In genomic region chr5:98030902-98031641, GRCm38 (mm10) we compare ENCODE assay signal across 8 mouse cellular contexts. TPM values are rescaled to one million over a fixed set of nuclear protein-coding genes. Genes with fewer than 3 reads are reported as not detected.
A peak's percentile ranks its signal among the peaks of the same experiment; 100 is the strongest.
DNase-seq lines count a peak whose midpoint lies in the region; ATAC-seq lines count a peak whose summit lies in the region.

Antxr2 (minus strand) TSS chr5:98031043.

- 2% methylated on average over 57 of the region's 58 CpGs for whole genome bisulfite sequencing in hindbrain, embryonic 12.5 days
- WGBS in macrophage (ENCODE audit: missing documents), result 4% methylated on average over 56 of the region's 58 CpGs

- H3K9ac ChIP-seq in hindbrain, embryonic 12.5 days, result peak within 1 kb of the TSS; percentile 72

- peaks cover 18% of the 10 kb centered on the region; the same call in 1 of the 2 replicates for H3K79me2 ChIP-seq in macrophage (ENCODE audit: inconsistent target)

- H3K4me1 ChIP-seq in hindbrain, embryonic 12.5 days, result peaks cover 6% of the 10 kb centered on the region

- H3K9me3 ChIP-seq in hindbrain, embryonic 12.5 days (replicated peaks), result no peaks in the 10 kb centered on the region

- H3K4me2 ChIP-seq in hindbrain, embryonic 12.5 days (replicated peaks), result peak within 1 kb of the TSS; percentile 94

- ATAC-seq in hindbrain, embryonic 12.5 days (ENCODE audit: low FRiP score), result peak; percentile 78

- H3K4me3 ChIP-seq in hindbrain, embryonic 12.5 days, result peak within 1 kb of the TSS; percentile 79
- H3K4me3 ChIP-seq in macrophage (ENCODE audit: inconsistent target), result peak within 1 kb of the TSS; percentile 80

- peak; percentile 34 for DNase-seq in R1 (ENCODE audit: low read depth, low spot score)
- DNase-seq in cerebellum, postnatal 25 days, result peak; percentile 23 to 43
- DNase-seq in gastrocnemius, adult 18-20 months (ENCODE audit: low spot score), result peak; percentile 69
- DNase-seq in left cerebral cortex, adult 8-10 months (ENCODE audit: low spot score in 2 of 2), result peak; percentile 4 to 22
- DNase-seq in right cerebral cortex, postnatal 14 days, result peak; percentile 41
- no peak for DNase-seq in MN1 (ENCODE audit: low spot score)

- H3K36me3 ChIP-seq in hindbrain, embryonic 12.5 days, result no peaks in the 10 kb centered on the region
- peaks cover 5% of the 10 kb centered on the region for H3K36me3 ChIP-seq in macrophage (ENCODE audit: inconsistent target)

- H3K27ac ChIP-seq in hindbrain, embryonic 12.5 days, result peak within 1 kb of the TSS; percentile 50
- peak within 1 kb of the TSS; percentile 78 for H3K27ac ChIP-seq in macrophage

- H3K27me3 ChIP-seq in hindbrain, embryonic 12.5 days, result peaks cover 7% of the 10 kb centered on the region; the same call in 1 of the 2 replicates

RNA-seq across cellular contexts. Expression of gene Antxr2, which starts in this region (rescaled TPM):
- total RNA-seq in gastrocnemius, adult 18-20 months (2021), result 1 to 10 TPM; 8.3 to 10.0 TPM
- polyA plus RNA-seq in hindbrain, embryonic 12.5 days (2016; fragmentation: Nextera tagmentation; extraction: Ambion mirVana), result 11.5 and 13.6 TPM in 2 replicates
- 1 to 10 TPM; 1.4 to 2.7 (median 1.7) TPM for total RNA-seq in left cerebral cortex, adult 8-10 months (2022)
- 100 to 1,000 TPM in 4 of 26 experiments, 10 to 100 TPM in 22; 10.5 to 159 (median 48.2) TPM for total RNA-seq in macrophage (2018; cell fraction: chromatin; rRNA removed)
- total RNA-seq in macrophage (2018; cell fraction: cytosol; rRNA removed), result 10 to 100 TPM; 20.2 to 67.7 (median 39.9) TPM
- total RNA-seq in macrophage (2018; cell fraction: nucleus; rRNA removed), result 10 to 100 TPM; 26.7 to 86.5 (median 42.8) TPM
- 32.9 to 50.1 TPM (median 44.9 TPM) in 3 replicates for polyA plus RNA-seq in macrophage (2018)
